Mouse (Mus musculus) neural tube, embryonic 11.5 days (tissue): ENCODE results near the gene Spns1. TPM values are rescaled to one million over a fixed set of nuclear protein-coding genes. Genes with fewer than 3 reads are reported as not detected.

Source experiments
- ATAC-seq: fragments of 200-750 bp; cut with Nextera tagmentation; 2 replicates; pipeline ENCODE4 v1.8.0; 2017; ENCODE audit warnings: moderate number of reproducible peaks, mild to moderate bottlenecking, moderate TSS enrichment, moderate library complexity; ENCODE audit not compliant: insufficient read depth, low FRiP score, low TSS enrichment
- DNase-seq: peaks from one replicate; pipeline ENCODE4 v3.0.0-alpha.2; 2015; ENCODE audit warnings: low spot score
- H3K27ac ChIP-seq: fragments of 300-500 bp; sonication (generic); 2 replicates; pipeline ENCODE4 v1.5.1; 2014; ENCODE audit warnings: low read depth, mild to moderate bottlenecking, low read length
- H3K27me3 ChIP-seq: fragments of 300-500 bp; sonication (generic); 2 replicates; pipeline ENCODE4 v1.6.1; 2014; ENCODE audit warnings: mild to moderate bottlenecking, low read length, mixed read lengths; ENCODE audit not compliant: control insufficient read depth, insufficient read depth
- H3K36me3 ChIP-seq: fragments of 300-500 bp; sonication (generic); 2 replicates; pipeline ENCODE4 v1.6.1; 2014; ENCODE audit warnings: mild to moderate bottlenecking, low read length, moderate library complexity, mixed read lengths; ENCODE audit not compliant: control insufficient read depth, insufficient read depth
- H3K4me1 ChIP-seq: fragments of 300-500 bp; sonication (generic); 2 replicates; pipeline ENCODE4 v1.6.1; 2014; ENCODE audit warnings: low read length, mixed read lengths; ENCODE audit not compliant: control insufficient read depth, insufficient read depth
- H3K4me2 ChIP-seq: fragments of 300-500 bp; sonication (generic); 2 replicates; pipeline ENCODE4 v1.6.1; 2014; ENCODE audit warnings: low read depth, mild to moderate bottlenecking, moderate library complexity
- H3K4me3 ChIP-seq: fragments of 300-500 bp; sonication (generic); 2 replicates; pipeline ENCODE4 v1.5.1; 2014; ENCODE audit warnings: low read depth, low read length
- H3K9ac ChIP-seq: fragments of 300-500 bp; sonication (generic); 2 replicates; pipeline ENCODE4 v1.6.1; 2014; ENCODE audit warnings: mild to moderate bottlenecking, low read length
- H3K9me3 ChIP-seq: fragments of 300-500 bp; sonication (generic); 2 replicates; pipeline ENCODE4 v1.6.1; 2016; ENCODE audit warnings: low read length; ENCODE audit not compliant: control insufficient read depth
- WGBS: fragments of 180-500 bp; shearing (Covaris S2); extraction: QIAGEN DNeasy Blood & Tissue Kit; methylation state at CpG from one replicate; pipeline ENCODE4 v1.1.7; 2014; 5-methylcytosine and 5-hydroxymethylcytosine counted together
- polyA plus RNA-seq: library from polyadenylated mRNA; unstranded; fragments of >200 nt; fragmentation: Nextera tagmentation; extraction: Ambion mirVana; gene quantifications from 2 replicates; pipeline ENCODE4 v1.2.1, GENCODE M21; 2014

Spns1 gene
- polyA plus RNA-seq: 53.0 and 54.0 TPM in 2 replicates

GRCm38 (mm10) chr7:126377278-126378158, at the start of gene Spns1:
TSS of gene Spns1 (minus strand) at chr7:126377450.
- Histone ChIP-seq H3K9ac (peak within 1 kb of the TSS; percentile 83), H3K27ac (0 out of 2 replicates have a peak within 1 kb of the TSS, but pooled peaks have one; percentile 34), H3K9me3 (no peaks in the 10 kb centered on the region), H3K4me1 (peaks cover 8% of the 10 kb centered on the region), H3K27me3 (no peaks in the 10 kb centered on the region), H3K36me3 (peaks cover 2% of the 10 kb centered on the region; the same call in 1 of the 2 replicates), H3K4me2 (peak within 1 kb of the TSS; percentile 97), H3K4me3 (peak within 1 kb of the TSS; percentile 93)
- DNase-seq (peak; percentile 96), ATAC-seq (peak; percentile 97)
- under 1% methylated on average over 33 of the region's 33 CpGs for WGBS

DNA sequence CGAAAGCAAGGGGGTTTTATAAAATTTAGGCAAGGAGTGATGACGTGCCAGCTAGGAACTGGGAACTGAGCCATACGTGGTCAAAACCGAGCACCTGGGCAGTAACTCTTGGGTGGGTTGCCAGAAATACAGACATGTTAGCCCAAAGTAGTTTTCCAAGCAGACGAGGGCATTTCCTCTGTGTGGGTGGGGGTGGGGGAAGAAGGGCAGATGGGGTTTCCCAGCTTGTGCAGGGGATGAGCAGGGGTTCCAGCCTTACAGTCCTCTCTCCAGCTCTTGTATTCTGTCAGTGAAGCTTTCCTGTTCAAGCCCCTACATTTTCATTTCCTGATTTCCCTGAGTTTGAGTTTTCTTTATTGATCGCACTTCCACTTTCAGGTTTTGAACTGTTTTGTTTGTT, 46.9 kb upstream of the Spns1 start:
- no peak overlapping the region for H3K4me2 ChIP-seq
- H3K4me1 ChIP-seq: 0 out of 2 replicates have a peak, but pooled peaks cover 3% of the 10 kb centered on the region
- no peak for ATAC-seq
- 83% methylated on average over 6 of the region's 6 CpGs for WGBS
- no peak overlapping the region for H3K4me3 ChIP-seq
- no peak for DNase-seq
- H3K36me3 ChIP-seq: no peaks in the 10 kb centered on the region
- no peaks in the 10 kb centered on the region for H3K9me3 ChIP-seq
- H3K27ac ChIP-seq: no peak overlapping the region
- no peak overlapping the region for H3K9ac ChIP-seq
- H3K27me3 ChIP-seq: no peaks in the 10 kb centered on the region

DNA sequence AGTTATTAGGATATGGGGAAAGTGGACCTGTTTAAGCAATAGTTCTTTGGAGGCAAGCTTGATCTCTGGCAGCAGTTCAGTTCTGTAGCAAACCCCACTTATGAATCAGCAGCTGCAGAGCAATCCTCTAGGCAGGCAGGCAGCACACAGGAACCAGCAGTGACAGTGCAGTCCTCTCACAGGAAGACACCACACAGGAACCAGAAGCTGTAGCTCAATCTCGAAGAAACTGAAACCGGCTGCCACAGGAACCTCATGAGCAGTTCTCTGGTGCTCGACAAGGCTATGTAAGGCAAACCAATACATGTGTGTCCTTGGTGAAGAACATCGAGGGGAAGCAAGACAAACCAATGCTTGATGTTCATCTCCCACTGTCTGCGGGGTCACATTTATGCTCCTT, 44.5 kb upstream of the Spns1 start:
- DNase-seq (no peak), ATAC-seq (no peak)
- Histone ChIP-seq H3K4me2 (no peak overlapping the region), H3K9ac (no peak overlapping the region), H3K9me3 (no peaks in the 10 kb centered on the region), H3K36me3 (no peaks in the 10 kb centered on the region), H3K4me3 (no peak overlapping the region), H3K4me1 (no peaks in the 10 kb centered on the region), H3K27ac (no peak overlapping the region), H3K27me3 (no peaks in the 10 kb centered on the region)
- WGBS: 88% methylated on average over 5 of the region's 5 CpGs

- ATAC-seq: no peak
- H3K4me3 ChIP-seq: no peak overlapping the region
- no peaks in the 10 kb centered on the region for H3K4me1 ChIP-seq
- no peak for DNase-seq
- no peak overlapping the region for H3K9ac ChIP-seq
- H3K36me3 ChIP-seq: no peaks in the 10 kb centered on the region
- H3K27me3 ChIP-seq: no peaks in the 10 kb centered on the region
- no peak overlapping the region for H3K4me2 ChIP-seq
- no peaks in the 10 kb centered on the region for H3K9me3 ChIP-seq
- H3K27ac ChIP-seq: no peak overlapping the region
- WGBS: 80% methylated on average over 3 of the region's 3 CpGs
Observed at GRCm38 (mm10) chr7:126418496-126418895, 41.2 kb upstream of the Spns1 start.

GRCm38 (mm10) chr7:126417606-126418005, 40.4 kb upstream of the Spns1 start:
- Histone ChIP-seq H3K9ac (no peak overlapping the region), H3K36me3 (no peaks in the 10 kb centered on the region), H3K4me2 (no peak overlapping the region), H3K4me3 (no peak overlapping the region), H3K9me3 (no peaks in the 10 kb centered on the region), H3K27ac (no peak overlapping the region), H3K4me1 (no peaks in the 10 kb centered on the region), H3K27me3 (no peaks in the 10 kb centered on the region)
- DNase-seq (no peak), ATAC-seq (no peak)
- whole genome bisulfite sequencing: 94% methylated on average over 4 of the region's 4 CpGs

- H3K9me3 ChIP-seq: no peaks in the 10 kb centered on the region
- ATAC-seq (no peak), DNase-seq (no peak)
- H3K27me3 ChIP-seq: no peaks in the 10 kb centered on the region
- H3K27ac ChIP-seq: no peak overlapping the region
- WGBS: 35% methylated on average over 8 of the region's 8 CpGs
- no peaks in the 10 kb centered on the region for H3K36me3 ChIP-seq
- no peak overlapping the region for H3K4me2 ChIP-seq
- H3K4me1 ChIP-seq: no peaks in the 10 kb centered on the region
- H3K4me3 ChIP-seq: no peak overlapping the region
- H3K9ac ChIP-seq: no peak overlapping the region
Observed at GRCm38 (mm10) chr7:126417045-126417444, 39.8 kb upstream of the Spns1 start.

- no peak overlapping the region for H3K27ac ChIP-seq
- no peak overlapping the region for H3K4me3 ChIP-seq
- WGBS: 65% methylated on average over 2 of the region's 2 CpGs
- no peaks in the 10 kb centered on the region for H3K9me3 ChIP-seq
- H3K4me2 ChIP-seq: no peak overlapping the region
- H3K4me1 ChIP-seq: no peaks in the 10 kb centered on the region
- H3K36me3 ChIP-seq: no peaks in the 10 kb centered on the region
- no peak overlapping the region for H3K9ac ChIP-seq
- H3K27me3 ChIP-seq: no peaks in the 10 kb centered on the region
- DNase-seq (no peak), ATAC-seq (no peak)
Observed at GRCm38 (mm10) chr7:126416615-126417014, 39.4 kb upstream of the Spns1 start.

DNA sequence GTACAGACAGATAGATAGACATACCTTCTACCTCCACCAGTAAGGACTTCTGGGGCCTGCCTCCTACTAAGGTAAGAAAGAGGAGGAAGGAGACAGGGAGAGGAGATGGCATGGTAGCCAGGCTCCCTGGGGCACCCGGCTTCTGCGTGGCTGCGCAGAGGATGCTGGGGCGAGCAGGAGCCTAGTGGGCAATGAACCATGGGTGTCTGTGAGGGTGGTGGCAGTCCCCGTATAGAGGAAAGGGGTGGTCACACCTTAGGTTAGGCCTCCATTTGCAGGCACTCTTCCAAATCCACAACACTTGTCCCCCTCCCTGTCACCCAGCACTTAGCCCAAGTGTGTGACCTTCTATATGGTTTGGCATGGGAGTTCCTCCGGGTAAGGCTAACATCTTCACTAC, 37.5 kb upstream of the Spns1 start, which contains the start of gene Cd19:
TSS of gene Cd19 (minus strand) at position 165 of the 400 bp plus-strand sequence.
- WGBS: 88% methylated on average over 6 of the region's 6 CpGs
- ATAC-seq (no peak), DNase-seq (no peak)
- no peak within 1 kb of the TSS for H3K4me3 ChIP-seq
- H3K9ac ChIP-seq: no peak within 1 kb of the TSS
- no peaks in the 10 kb centered on the region for H3K36me3 ChIP-seq
- no peak within 1 kb of the TSS for H3K27ac ChIP-seq
- no peaks in the 10 kb centered on the region for H3K4me1 ChIP-seq
- no peak within 1 kb of the TSS for H3K4me2 ChIP-seq
- H3K27me3 ChIP-seq: no peaks in the 10 kb centered on the region
- H3K9me3 ChIP-seq: no peaks in the 10 kb centered on the region

DNA sequence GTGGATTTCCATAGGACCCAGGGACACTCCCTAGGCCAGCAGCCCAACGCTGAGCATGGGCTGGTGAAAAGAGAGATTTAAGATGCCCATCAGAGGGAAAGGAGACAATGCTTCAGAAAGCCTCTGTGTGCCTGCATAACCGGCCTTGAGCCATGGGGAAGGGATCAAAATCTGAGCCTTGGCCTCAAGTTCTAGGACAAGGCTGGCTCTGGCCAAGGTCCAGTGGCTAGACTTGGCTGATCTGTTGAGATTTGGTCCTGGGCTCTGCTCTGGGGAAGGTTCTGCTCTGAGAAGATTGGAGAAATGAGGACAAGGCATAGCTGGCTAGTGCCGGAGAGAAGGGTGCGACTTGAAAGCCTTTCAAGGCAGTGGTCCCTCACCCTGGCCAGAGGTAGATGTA, 33.8 kb upstream of the Spns1 start:
- WGBS: 88% methylated on average over 4 of the region's 4 CpGs

More for the DNA sequence above, 33.8 kb upstream of the Spns1 start:
- no peaks in the 10 kb centered on the region for H3K4me1 ChIP-seq
- no peak overlapping the region for H3K27ac ChIP-seq
- H3K9me3 ChIP-seq: no peaks in the 10 kb centered on the region
- H3K36me3 ChIP-seq: no peaks in the 10 kb centered on the region
- H3K9ac ChIP-seq: no peak overlapping the region
- DNase-seq (no peak), ATAC-seq (no peak)
- H3K27me3 ChIP-seq: no peaks in the 10 kb centered on the region
- H3K4me2 ChIP-seq: no peak overlapping the region
- no peak overlapping the region for H3K4me3 ChIP-seq
